Mouse (Mus musculus) right cerebral cortex, postnatal 10 days (tissue): ENCODE measurements around the gene Vmn1r26.
"Not testable (repeated sequence)": the region's sequence is repeated elsewhere in the genome, so short reads cannot be mapped to it uniquely, and the experiment has no call there.

Experiments used
- DNase-seq, 2 experiments: peaks; one replicate each; pipeline ENCODE4 v3.0.0; 2021; ENCODE audit warnings: low spot score in 2 of 2

Gene Vmn1r26

GRCm38 (mm10) chr6:58015059-58015458 is at the start of gene Vmn1r26:
TSS of gene Vmn1r26 (minus strand) at chr6:58015159.
- no peak for DNase-seq

- peak; percentile 19 to 34 for DNase-seq
Observed at GRCm38 (mm10) chr6:58044025-58044424, 29.1 kb upstream of the Vmn1r26 start.

GRCm38 (mm10) chr6:58017478-58017877 is 2.5 kb upstream of the Vmn1r26 start:
- not testable (repeated sequence) for DNase-seq

GRCm38 (mm10) chr6:57980710-57981109 is 34.2 kb downstream of the Vmn1r26 start, which contains the start of gene Vmn1r25:
TSS of gene Vmn1r25 (minus strand) at chr6:57980810.
- no peak for DNase-seq

GRCm38 (mm10) chr6:57961403-57961802 is 53.6 kb downstream of the Vmn1r26 start, which contains the start of gene Vmn1r24:
TSS of gene Vmn1r24 (minus strand) at chr6:57961503.
- DNase-seq: not testable (repeated sequence)
